Mouse (Mus musculus) forebrain, embryonic 15.5 days (tissue): ENCODE results near the gene Usp20. TPM values are rescaled to one million over a fixed set of nuclear protein-coding genes. Genes with fewer than 3 reads are reported as not detected.

ENCODE experiments used
- ATAC-seq: fragments of 200-750 bp; cut with Nextera tagmentation; replicated peaks from 2 replicates; pipeline ENCODE4 v1.8.0; 2017; ENCODE audit warnings: mild to moderate bottlenecking, moderate TSS enrichment, moderate library complexity
- H3K27ac ChIP-seq: fragments of 300-500 bp; sonication (generic); replicated peaks from 2 replicates; pipeline ENCODE4 v1.5.1; 2015; ENCODE audit warnings: mild to moderate bottlenecking, inconsistent platforms
- H3K27me3 ChIP-seq: fragments of 300-500 bp; sonication (generic); 2 replicates; pipeline ENCODE4 v1.6.1; 2015; ENCODE audit warnings: inconsistent platforms
- H3K36me3 ChIP-seq: fragments of 300-500 bp; sonication (generic); 2 replicates; pipeline ENCODE4 v1.6.1; 2015; ENCODE audit warnings: mild to moderate bottlenecking, inconsistent platforms
- H3K4me1 ChIP-seq: fragments of 300-500 bp; sonication (generic); 2 replicates; pipeline ENCODE4 v1.6.1; 2015; ENCODE audit warnings: inconsistent platforms
- H3K4me2 ChIP-seq: fragments of 300-500 bp; sonication (generic); replicated peaks from 2 replicates; pipeline ENCODE4 v1.6.1; 2015; ENCODE audit warnings: mild to moderate bottlenecking, inconsistent platforms
- H3K4me3 ChIP-seq: fragments of 300-500 bp; sonication (generic); 2 replicates; pipeline ENCODE4 v1.5.1; 2015; ENCODE audit warnings: mild to moderate bottlenecking, inconsistent platforms
- H3K9ac ChIP-seq: fragments of 300-500 bp; sonication (generic); replicated peaks from 2 replicates; pipeline ENCODE4 v1.6.1; 2015; ENCODE audit warnings: mild to moderate bottlenecking, inconsistent platforms
- H3K9me3 ChIP-seq: fragments of 300-500 bp; sonication (generic); 2 replicates; pipeline ENCODE4 v1.6.1; 2016; ENCODE audit warnings: inconsistent platforms
- WGBS: fragments of 180-500 bp; shearing (Covaris S2); methylation state at CpG from one replicate; pipeline ENCODE4 v1.1.7; 2015; ENCODE audit warnings: mixed read lengths; 5-methylcytosine and 5-hydroxymethylcytosine counted together
- polyA plus RNA-seq: library from polyadenylated mRNA; unstranded; fragments of >200 nt; fragmentation: Nextera tagmentation; extraction: Ambion mirVana; gene quantifications from 2 replicates; pipeline ENCODE4 v1.2.1, GENCODE M21; 2015

The Usp20 gene
- polyA plus RNA-seq, 1 experiment from 2014 or later = 38.8 TPM

GRCm38 (mm10) chr2:31024618-31025370, 42.7 kb downstream of the Usp20 start:
- no peaks in the 10 kb centered on the region for H3K9me3 ChIP-seq
- peaks cover 18% of the 10 kb centered on the region for H3K36me3 ChIP-seq
- H3K9ac ChIP-seq = no peak overlapping the region
- no peak overlapping the region for H3K27ac ChIP-seq
- H3K4me2 ChIP-seq = no peak overlapping the region
- no peaks in the 10 kb centered on the region for H3K27me3 ChIP-seq
- ATAC-seq = no peak
- H3K4me3 ChIP-seq = no peak overlapping the region
- H3K4me1 ChIP-seq = no peaks in the 10 kb centered on the region
- WGBS = 30% methylated on average over 5 of the region's 5 CpGs

- Histone ChIP-seq H3K36me3 (peaks cover 16% of the 10 kb centered on the region), H3K27ac (no peak overlapping the region), H3K27me3 (no peaks in the 10 kb centered on the region), H3K4me3 (no peak overlapping the region), H3K4me2 (no peak overlapping the region), H3K4me1 (no peaks in the 10 kb centered on the region), H3K9me3 (no peaks in the 10 kb centered on the region), H3K9ac (no peak overlapping the region)
- WGBS = 91% methylated on average over 3 of the region's 3 CpGs
- ATAC-seq = no peak
Measured at GRCm38 (mm10) chr2:31025458-31025857, 43.4 kb downstream of the Usp20 start.

DNA sequence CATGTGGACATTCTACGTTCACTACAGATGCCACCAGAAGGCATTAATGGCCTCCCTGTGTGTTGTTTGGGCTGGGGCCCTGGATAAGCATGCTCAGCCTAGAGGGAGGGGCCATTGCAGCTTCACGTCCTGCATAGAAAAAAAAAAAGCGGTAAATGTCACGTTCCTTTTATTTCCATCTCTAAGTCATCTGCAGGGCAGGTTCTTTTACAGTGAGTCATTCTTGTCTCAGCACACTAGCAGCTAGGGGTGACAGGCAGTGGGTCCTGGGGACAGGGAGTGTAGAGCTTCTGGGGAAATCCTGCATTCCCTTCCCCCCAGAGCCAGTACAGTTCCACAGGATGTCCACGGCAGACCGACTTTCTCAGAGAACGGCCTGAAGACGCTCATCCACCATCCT, 44.6 kb downstream of the Usp20 start:
- H3K4me1 ChIP-seq = no peaks in the 10 kb centered on the region
- no peaks in the 10 kb centered on the region for H3K9me3 ChIP-seq
- H3K27ac ChIP-seq = no peak overlapping the region
- no peak overlapping the region for H3K4me2 ChIP-seq
- WGBS = 77% methylated on average over 8 of the region's 8 CpGs
- H3K27me3 ChIP-seq = no peaks in the 10 kb centered on the region
- no peak for ATAC-seq
- H3K9ac ChIP-seq = no peak overlapping the region
- peaks cover 11% of the 10 kb centered on the region for H3K36me3 ChIP-seq
- no peak overlapping the region for H3K4me3 ChIP-seq

DNA sequence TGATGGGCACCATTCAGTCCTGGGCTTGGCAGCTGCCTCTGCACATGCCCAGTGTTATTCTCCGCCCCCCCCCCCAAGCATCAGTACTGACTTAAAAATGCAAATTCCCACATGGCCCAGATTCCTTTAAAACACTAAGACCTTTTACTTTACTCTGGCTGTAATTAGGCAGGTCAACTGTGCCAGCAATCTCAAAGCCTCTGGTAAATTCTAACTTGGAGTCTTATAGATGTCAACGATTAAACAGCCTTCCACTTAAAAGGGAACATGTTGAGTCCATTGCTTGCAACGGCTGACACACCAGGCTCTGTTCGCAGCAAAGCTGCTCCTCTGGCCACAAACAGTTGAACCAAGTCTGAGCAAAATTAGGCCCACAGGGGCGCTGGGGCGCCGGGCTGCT, 49.9 kb downstream of the Usp20 start:
- no peak overlapping the region for H3K9ac ChIP-seq
- H3K4me3 ChIP-seq = no peak overlapping the region
- whole genome bisulfite sequencing = 71% methylated on average over 7 of the region's 7 CpGs
- H3K4me1 ChIP-seq = no peaks in the 10 kb centered on the region
- peaks cover 48% of the 10 kb centered on the region for H3K36me3 ChIP-seq
- no peaks in the 10 kb centered on the region for H3K27me3 ChIP-seq
- ATAC-seq = no peak
- H3K9me3 ChIP-seq = no peaks in the 10 kb centered on the region
- no peak overlapping the region for H3K4me2 ChIP-seq
- no peak overlapping the region for H3K27ac ChIP-seq

DNA sequence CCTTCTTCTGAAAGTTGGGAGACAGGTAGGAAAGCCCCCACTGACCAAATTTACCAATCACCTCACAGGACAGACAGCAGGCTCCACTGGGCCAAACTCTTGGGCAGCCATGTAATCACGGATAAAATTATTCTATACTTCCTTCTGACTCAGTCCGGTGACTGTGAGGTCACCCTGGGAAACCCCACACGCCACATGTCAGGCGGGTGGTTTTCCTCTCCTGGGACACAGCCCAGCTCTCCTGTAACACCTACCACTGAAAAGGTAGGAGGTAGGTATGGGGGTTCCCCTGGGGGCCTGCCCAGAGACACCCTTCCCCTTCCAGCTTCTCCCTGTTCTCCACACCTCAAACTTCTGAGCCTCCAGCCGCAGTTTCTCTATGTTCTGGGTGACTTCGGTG, 54.7 kb downstream of the Usp20 start:
- peaks cover 47% of the 10 kb centered on the region for H3K36me3 ChIP-seq
- no peaks in the 10 kb centered on the region for H3K27me3 ChIP-seq
- H3K4me1 ChIP-seq = no peaks in the 10 kb centered on the region
- H3K9me3 ChIP-seq = no peaks in the 10 kb centered on the region
- H3K9ac ChIP-seq = no peak overlapping the region
- no peak for ATAC-seq
- no peak overlapping the region for H3K4me3 ChIP-seq
- H3K27ac ChIP-seq = no peak overlapping the region
- H3K4me2 ChIP-seq = no peak overlapping the region
- 93% methylated on average over 6 of the region's 6 CpGs for WGBS

DNA sequence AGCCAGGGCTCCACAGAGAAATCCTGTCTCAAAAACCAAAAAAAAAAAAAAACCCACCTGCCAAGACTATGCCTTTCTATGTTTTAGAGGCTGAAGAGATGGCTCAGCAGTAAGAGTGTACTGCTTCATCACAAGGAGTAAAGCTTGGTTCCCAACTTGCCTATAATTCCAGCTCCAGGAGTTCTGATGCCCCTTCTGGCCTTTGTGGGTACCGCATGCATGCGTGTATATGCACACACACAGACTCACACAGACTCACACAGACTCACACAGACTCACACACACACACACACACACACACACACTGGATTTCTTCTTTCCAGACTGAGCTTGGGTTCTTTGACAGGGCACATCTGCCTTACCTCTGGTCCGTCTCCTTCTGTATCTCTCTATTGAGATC, 58.0 kb downstream of the Usp20 start:
- WGBS = 96% methylated on average over 3 of the region's 3 CpGs

DNA sequence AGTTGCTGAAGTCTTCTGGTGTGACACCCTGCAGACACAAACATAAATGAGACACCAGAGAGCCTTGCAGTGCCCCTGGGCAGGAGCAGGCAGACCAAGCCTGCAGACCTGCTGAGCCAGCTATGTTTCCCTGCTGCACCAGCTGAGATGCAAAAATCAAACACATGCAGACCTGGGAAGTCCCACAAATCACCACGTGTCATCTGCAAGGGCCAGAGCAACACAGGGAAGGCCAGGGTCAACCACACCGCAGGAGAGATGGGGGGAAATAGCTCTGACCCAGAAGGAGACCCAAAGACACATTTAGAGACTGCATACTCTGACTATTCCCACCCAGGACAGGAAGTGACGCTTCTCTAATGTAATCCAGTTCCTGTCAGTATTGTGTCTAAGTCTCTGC, 58.4 kb downstream of the Usp20 start:
- Histone ChIP-seq H3K4me2 (no peak overlapping the region), H3K36me3 (peaks cover 21% of the 10 kb centered on the region), H3K4me1 (no peaks in the 10 kb centered on the region), H3K27ac (no peak overlapping the region), H3K27me3 (no peaks in the 10 kb centered on the region), H3K9me3 (no peaks in the 10 kb centered on the region), H3K9ac (no peak overlapping the region), H3K4me3 (no peak overlapping the region)
- ATAC-seq = no peak
- 93% methylated on average over 3 of the region's 3 CpGs for WGBS

More for the DNA sequence above, 58.0 kb downstream of the Usp20 start:
- Histone ChIP-seq H3K27me3 (no peaks in the 10 kb centered on the region), H3K9ac (no peak overlapping the region), H3K36me3 (peaks cover 25% of the 10 kb centered on the region), H3K27ac (no peak overlapping the region), H3K9me3 (no peaks in the 10 kb centered on the region), H3K4me1 (no peaks in the 10 kb centered on the region), H3K4me2 (no peak overlapping the region), H3K4me3 (no peak overlapping the region)
- no peak for ATAC-seq

- Histone ChIP-seq H3K4me2 (no peak overlapping the region), H3K27ac (no peak overlapping the region), H3K27me3 (no peaks in the 10 kb centered on the region), H3K9me3 (no peaks in the 10 kb centered on the region), H3K36me3 (peaks cover 12% of the 10 kb centered on the region), H3K4me1 (no peaks in the 10 kb centered on the region), H3K4me3 (no peak overlapping the region), H3K9ac (no peak overlapping the region)
- ATAC-seq = no peak
- 86% methylated on average over 6 of the region's 6 CpGs for WGBS
Measured at GRCm38 (mm10) chr2:31041386-31041785, 59.3 kb downstream of the Usp20 start.

DNA sequence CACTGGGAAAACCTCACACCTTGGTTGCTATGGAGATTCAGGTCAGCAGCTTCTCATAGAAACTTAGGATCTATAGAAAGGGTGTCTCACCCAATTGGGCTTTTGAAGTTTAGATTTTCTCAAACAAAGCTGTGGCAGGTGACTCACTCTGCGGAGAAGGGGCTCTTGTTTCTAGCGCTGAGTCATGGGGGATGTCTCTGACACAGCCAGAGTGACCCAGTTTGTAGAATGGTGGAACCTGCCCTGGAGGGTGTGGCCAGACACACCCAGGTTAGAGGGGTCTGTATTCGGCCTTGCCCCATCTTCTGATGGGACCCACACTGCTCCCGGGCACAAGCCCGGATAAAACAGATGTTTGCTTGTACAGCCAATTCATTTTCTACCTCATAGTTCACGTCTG, 60.8 kb downstream of the Usp20 start:
- WGBS = 94% methylated on average over 6 of the region's 6 CpGs
- no peak for ATAC-seq

DNA sequence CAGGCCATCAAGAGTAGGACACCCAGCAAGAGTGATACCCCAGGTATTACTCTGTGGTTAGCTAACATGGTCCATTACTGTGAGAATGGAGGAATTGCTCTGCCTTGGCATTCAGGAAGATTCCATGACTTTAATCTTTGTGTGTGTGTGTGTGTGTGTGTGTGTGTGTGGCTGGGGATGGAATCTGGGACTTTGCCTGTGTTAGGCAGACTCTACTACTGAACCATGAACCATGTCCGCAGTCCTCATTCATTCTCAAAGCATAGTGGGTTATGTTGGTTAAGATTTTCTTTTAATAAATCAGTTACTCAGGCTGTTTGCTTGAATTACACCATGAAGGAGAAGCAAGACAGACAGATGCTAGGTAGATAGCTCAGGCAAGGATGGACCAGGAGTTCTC, 61.8 kb downstream of the Usp20 start:
- no peaks in the 10 kb centered on the region for H3K9me3 ChIP-seq
- no peak overlapping the region for H3K9ac ChIP-seq
- H3K27ac ChIP-seq = no peak overlapping the region
- no peak overlapping the region for H3K4me3 ChIP-seq
- no peaks in the 10 kb centered on the region for H3K4me1 ChIP-seq
- H3K27me3 ChIP-seq = no peaks in the 10 kb centered on the region
- no peak for ATAC-seq
- peaks cover 10% of the 10 kb centered on the region for H3K36me3 ChIP-seq
- H3K4me2 ChIP-seq = no peak overlapping the region
- 100% methylated on average over 1 of the region's 1 CpGs for WGBS

More for the DNA sequence above, 60.8 kb downstream of the Usp20 start:
- H3K36me3 ChIP-seq = peaks cover 10% of the 10 kb centered on the region
- H3K4me2 ChIP-seq = no peak overlapping the region
- no peak overlapping the region for H3K4me3 ChIP-seq
- H3K9me3 ChIP-seq = no peaks in the 10 kb centered on the region
- H3K27ac ChIP-seq = no peak overlapping the region
- H3K4me1 ChIP-seq = no peaks in the 10 kb centered on the region
- no peak overlapping the region for H3K9ac ChIP-seq
- H3K27me3 ChIP-seq = no peaks in the 10 kb centered on the region

- H3K27me3 ChIP-seq = no peaks in the 10 kb centered on the region
- H3K9me3 ChIP-seq = no peaks in the 10 kb centered on the region
- H3K9ac ChIP-seq = no peak overlapping the region
- H3K4me2 ChIP-seq = no peak overlapping the region
- 92% methylated on average over 6 of the region's 6 CpGs for WGBS
- no peaks in the 10 kb centered on the region for H3K36me3 ChIP-seq
- H3K4me1 ChIP-seq = no peaks in the 10 kb centered on the region
- no peak overlapping the region for H3K4me3 ChIP-seq
- no peak for ATAC-seq
- no peak overlapping the region for H3K27ac ChIP-seq
Measured at GRCm38 (mm10) chr2:31048037-31048436, 66.0 kb downstream of the Usp20 start.

DNA sequence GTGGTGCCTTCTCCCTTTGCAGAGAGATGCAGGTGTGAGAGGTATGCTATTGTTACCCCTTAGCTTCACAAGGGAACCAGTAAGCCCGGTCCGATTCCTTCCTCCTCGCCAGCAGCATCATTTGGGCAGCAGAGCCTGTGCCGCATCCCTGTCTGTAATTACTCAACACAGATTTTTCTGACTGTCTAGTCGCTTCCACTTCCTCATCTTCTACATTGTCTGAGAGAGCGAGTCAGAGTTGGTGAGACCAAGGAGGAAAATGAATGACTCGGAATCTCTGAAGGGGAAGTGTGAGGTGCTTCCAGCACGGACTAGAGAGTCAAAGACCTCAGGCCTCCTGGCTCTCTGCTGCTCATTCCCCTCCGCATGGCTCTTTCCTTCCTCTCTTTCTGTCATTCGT, 70.4 kb downstream of the Usp20 start:
- peaks cover 27% of the 10 kb centered on the region; the same call in 1 of the 2 replicates for H3K36me3 ChIP-seq

DNA sequence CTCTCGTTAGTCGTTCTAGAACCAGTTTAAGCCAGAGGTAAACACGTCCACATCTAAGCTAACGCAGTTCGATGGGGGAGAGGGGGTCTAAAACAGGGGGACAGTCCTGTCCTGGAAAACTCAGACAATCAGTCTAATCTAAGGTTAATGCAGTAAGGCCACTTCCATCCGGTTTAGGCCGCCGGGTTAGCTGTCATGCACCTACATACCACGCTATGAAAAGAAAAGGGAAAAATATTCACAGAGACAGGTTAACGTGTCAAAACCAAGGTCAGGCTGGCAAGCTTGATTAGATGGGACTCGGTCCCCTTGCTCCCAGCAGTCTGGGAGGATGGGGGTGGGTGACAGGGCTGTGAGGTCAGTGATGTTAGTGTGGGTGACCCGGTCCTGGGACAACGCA, 71.3 kb downstream of the Usp20 start:
- H3K36me3 ChIP-seq = peaks cover 27% of the 10 kb centered on the region; the same call in 1 of the 2 replicates
- H3K27me3 ChIP-seq = no peaks in the 10 kb centered on the region

More for the DNA sequence above, 70.4 kb downstream of the Usp20 start:
- no peak overlapping the region for H3K4me2 ChIP-seq
- no peak overlapping the region for H3K4me3 ChIP-seq
- H3K9ac ChIP-seq = no peak overlapping the region
- no peak for ATAC-seq
- no peaks in the 10 kb centered on the region for H3K4me1 ChIP-seq
- H3K9me3 ChIP-seq = no peaks in the 10 kb centered on the region
- H3K27me3 ChIP-seq = no peaks in the 10 kb centered on the region
- no peak overlapping the region for H3K27ac ChIP-seq
- WGBS = 91% methylated on average over 10 of the region's 10 CpGs

More for the DNA sequence above, 71.3 kb downstream of the Usp20 start:
- H3K9ac ChIP-seq = no peak overlapping the region
- H3K9me3 ChIP-seq = no peaks in the 10 kb centered on the region
- H3K4me1 ChIP-seq = no peaks in the 10 kb centered on the region
- H3K4me3 ChIP-seq = no peak overlapping the region
- H3K4me2 ChIP-seq = no peak overlapping the region
- H3K27ac ChIP-seq = no peak overlapping the region
- 91% methylated on average over 13 of the region's 13 CpGs for WGBS
- no peak for ATAC-seq
